Mouse (Mus musculus) embryonic facial prominence, embryonic 13.5 days (tissue): ENCODE measurements around the gene Farp1. TPM values are rescaled to one million over a fixed set of nuclear protein-coding genes. Genes with fewer than 3 reads are reported as not detected.

ENCODE experiments used
- ATAC-seq: fragments of 200-750 bp; cut with Nextera tagmentation; 2 replicates; pipeline ENCODE4 v1.8.0; 2017; ENCODE audit warnings: low read depth; ENCODE audit not compliant: insufficient number of reproducible peaks, insufficient read depth, low FRiP score, low TSS enrichment
- H3K27ac ChIP-seq: fragments of 300-500 bp; sonication (generic); 2 replicates; pipeline ENCODE4 v1.5.1; 2015; ENCODE audit warnings: moderate library complexity, mild to moderate bottlenecking, inconsistent platforms
- H3K27me3 ChIP-seq: fragments of 300-500 bp; sonication (generic); 2 replicates; pipeline ENCODE4 v1.6.1; 2015; ENCODE audit warnings: mild to moderate bottlenecking, inconsistent platforms
- H3K36me3 ChIP-seq: fragments of 300-500 bp; sonication (generic); 2 replicates; pipeline ENCODE4 v1.6.1; 2015; ENCODE audit warnings: mild to moderate bottlenecking, inconsistent platforms
- H3K4me1 ChIP-seq: fragments of 300-500 bp; sonication (generic); 2 replicates; pipeline ENCODE4 v1.6.1; 2015; ENCODE audit warnings: inconsistent platforms
- H3K4me2 ChIP-seq: fragments of 300-500 bp; sonication (generic); 2 replicates; pipeline ENCODE4 v1.6.1; 2015; ENCODE audit warnings: moderate library complexity, mild to moderate bottlenecking, inconsistent platforms
- H3K4me3 ChIP-seq: fragments of 300-500 bp; sonication (generic); 2 replicates; pipeline ENCODE4 v1.5.1; 2015; ENCODE audit warnings: mild to moderate bottlenecking, inconsistent platforms
- H3K9ac ChIP-seq: fragments of 300-500 bp; sonication (generic); 2 replicates; pipeline ENCODE4 v1.6.1; 2015; ENCODE audit warnings: mild to moderate bottlenecking, inconsistent platforms
- H3K9me3 ChIP-seq: fragments of 300-500 bp; sonication (generic); 2 replicates; pipeline ENCODE4 v1.6.1; 2016; ENCODE audit warnings: inconsistent platforms
- WGBS: fragments of 180-500 bp; shearing (Covaris S2); methylation state at CpG from one replicate; pipeline ENCODE4 v1.1.7; 2015; ENCODE audit warnings: mixed read lengths; 5-methylcytosine and 5-hydroxymethylcytosine counted together
- polyA plus RNA-seq: library from polyadenylated mRNA; unstranded; fragments of >200 nt; fragmentation: Nextera tagmentation; extraction: Ambion mirVana; gene quantifications from 2 replicates; pipeline ENCODE4 v1.2.1, GENCODE M21; 2015

The Farp1 gene
- polyA plus RNA-seq, 1 experiment from 2014 or later, result 38.7 TPM

DNA sequence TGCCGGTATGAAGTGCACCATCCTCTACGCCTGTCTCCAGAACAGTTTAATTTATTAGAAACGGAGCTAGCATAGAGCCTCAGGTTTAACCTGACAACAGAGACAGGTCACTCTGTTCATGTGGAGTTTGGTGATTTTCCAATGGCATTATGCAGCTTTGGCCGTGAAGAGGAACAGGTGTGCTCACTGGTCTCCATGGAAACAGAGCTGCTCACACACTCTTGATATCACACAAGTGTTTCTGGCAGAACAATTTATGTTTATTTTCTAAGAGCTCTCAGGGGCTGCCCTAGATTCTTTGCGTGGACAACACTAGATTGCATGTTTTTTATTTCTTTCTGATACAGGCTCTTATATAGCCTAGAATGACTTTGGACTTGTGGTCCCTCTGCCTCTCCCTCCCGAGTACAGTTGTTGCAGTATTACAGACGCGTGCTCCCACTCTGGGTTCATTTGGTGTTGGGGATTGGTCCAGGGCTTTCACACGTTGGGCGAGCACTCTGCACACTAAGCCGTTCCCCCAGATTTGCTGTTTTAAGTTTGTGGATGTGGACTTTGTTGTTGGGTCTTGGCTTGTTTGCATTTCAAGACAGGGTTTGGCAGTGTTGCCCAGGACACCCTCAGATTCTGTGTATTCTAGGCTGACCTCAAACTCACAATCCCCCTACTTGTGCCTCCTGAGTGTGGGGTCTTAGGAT, 113.2 kb downstream of the Farp1 start:
- H3K4me3 ChIP-seq, result no peak overlapping the region
- no peaks in the 10 kb centered on the region for H3K27me3 ChIP-seq
- H3K36me3 ChIP-seq, result no peaks in the 10 kb centered on the region
- H3K27ac ChIP-seq, result no peak overlapping the region
- no peak overlapping the region for H3K4me2 ChIP-seq
- no peaks in the 10 kb centered on the region for H3K9me3 ChIP-seq
- no peak overlapping the region for H3K9ac ChIP-seq
- WGBS, result 85% methylated on average over 11 of the region's 11 CpGs
- no peak for ATAC-seq
- peaks cover 68% of the 10 kb centered on the region for H3K4me1 ChIP-seq

GRCm38 (mm10) chr14:121149984-121150383, 115.0 kb downstream of the Farp1 start:
- no peak overlapping the region for H3K27ac ChIP-seq
- H3K4me3 ChIP-seq, result no peak overlapping the region
- no peaks in the 10 kb centered on the region for H3K27me3 ChIP-seq
- 46% methylated on average over 5 of the region's 5 CpGs for WGBS
- no peak overlapping the region for H3K9ac ChIP-seq
- no peaks in the 10 kb centered on the region for H3K9me3 ChIP-seq
- peaks cover 69% of the 10 kb centered on the region for H3K4me1 ChIP-seq
- no peaks in the 10 kb centered on the region for H3K36me3 ChIP-seq
- ATAC-seq, result no peak
- H3K4me2 ChIP-seq, result no peak overlapping the region

DNA sequence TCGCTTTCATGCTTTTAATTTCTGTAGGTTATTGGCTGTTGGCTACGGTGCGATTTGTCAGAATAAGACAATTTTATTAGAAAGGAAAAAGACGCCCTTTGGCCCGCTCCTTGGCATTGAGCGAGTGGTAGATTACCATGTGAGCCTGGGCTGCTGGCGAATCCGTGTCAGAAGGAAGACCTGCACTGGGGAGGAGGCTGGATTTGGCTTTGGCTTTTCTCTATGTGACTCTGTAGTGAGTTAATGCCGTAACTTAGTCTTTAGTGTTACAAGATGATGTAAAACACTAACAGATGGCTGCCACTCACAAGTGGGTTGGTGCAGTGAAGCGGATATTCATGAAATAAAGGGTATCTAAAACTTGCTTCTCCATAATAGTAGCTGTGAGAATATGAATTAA, 116.8 kb downstream of the Farp1 start:
- H3K4me3 ChIP-seq, result no peak overlapping the region
- WGBS, result 49% methylated on average over 10 of the region's 10 CpGs
- H3K9ac ChIP-seq, result no peak overlapping the region
- H3K36me3 ChIP-seq, result 0 out of 2 replicates have a peak, but pooled peaks cover 4% of the 10 kb centered on the region
- no peaks in the 10 kb centered on the region for H3K9me3 ChIP-seq
- H3K27me3 ChIP-seq, result no peaks in the 10 kb centered on the region
- H3K4me2 ChIP-seq, result no peak overlapping the region
- H3K27ac ChIP-seq, result peak overlapping the region; percentile 74
- peaks cover 54% of the 10 kb centered on the region for H3K4me1 ChIP-seq
- no peak for ATAC-seq

DNA sequence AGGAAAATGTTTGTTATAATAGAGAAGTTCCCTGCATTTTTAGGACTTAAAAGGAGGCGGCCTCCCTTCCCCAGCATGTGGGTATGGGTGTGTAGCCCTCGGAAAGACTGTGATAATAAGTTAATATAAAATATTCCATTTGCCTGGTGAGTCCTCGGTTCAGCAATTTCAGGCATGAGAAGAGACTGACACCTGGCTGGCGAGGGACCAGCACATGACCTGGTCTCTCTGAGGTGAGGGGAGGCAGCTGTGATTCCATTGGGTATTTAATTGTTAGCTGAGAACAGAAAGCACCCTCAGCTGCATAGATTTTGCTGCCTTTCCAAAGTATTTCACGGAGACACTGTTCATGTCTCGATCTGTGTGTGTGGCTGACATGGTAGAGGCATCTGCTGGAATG, 117.8 kb downstream of the Farp1 start:
- H3K9ac ChIP-seq, result no peak overlapping the region

DNA sequence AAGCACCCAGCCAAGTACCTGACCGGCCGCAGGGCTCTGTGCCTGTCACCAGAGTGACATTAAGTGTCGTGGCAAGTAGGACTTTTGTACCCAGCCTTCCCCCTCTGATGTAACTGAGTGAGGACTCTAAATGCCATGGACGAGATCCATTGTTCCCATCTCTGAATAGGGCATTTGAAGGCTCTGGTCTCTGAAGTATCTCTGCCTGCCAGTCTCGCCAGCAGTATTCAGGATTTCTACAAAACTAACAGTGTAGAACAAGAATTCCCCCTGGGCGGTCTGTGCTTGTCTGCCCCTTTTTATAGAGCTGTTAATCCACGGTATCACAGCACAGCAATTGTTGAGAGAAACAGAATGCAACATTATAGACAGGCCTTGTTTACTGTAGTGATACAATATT, 118.3 kb downstream of the Farp1 start:
- H3K9me3 ChIP-seq, result no peaks in the 10 kb centered on the region
- H3K4me3 ChIP-seq, result no peak overlapping the region
- ATAC-seq, result no peak
- 0 out of 2 replicates have a peak, but pooled peaks cover 4% of the 10 kb centered on the region for H3K36me3 ChIP-seq
- no peaks in the 10 kb centered on the region for H3K27me3 ChIP-seq
- H3K4me2 ChIP-seq, result no peak overlapping the region
- H3K9ac ChIP-seq, result no peak overlapping the region
- H3K4me1 ChIP-seq, result peaks cover 43% of the 10 kb centered on the region
- 46% methylated on average over 7 of the region's 7 CpGs for WGBS
- H3K27ac ChIP-seq, result peak overlapping the region; percentile 1; the same call in 1 of the 2 replicates

More for the DNA sequence above, 117.8 kb downstream of the Farp1 start:
- H3K4me2 ChIP-seq, result no peak overlapping the region
- 0 out of 2 replicates have a peak, but pooled peaks cover 4% of the 10 kb centered on the region for H3K36me3 ChIP-seq
- H3K9me3 ChIP-seq, result no peaks in the 10 kb centered on the region
- 61% methylated on average over 6 of the region's 6 CpGs for WGBS
- no peaks in the 10 kb centered on the region for H3K27me3 ChIP-seq
- H3K4me1 ChIP-seq, result peaks cover 47% of the 10 kb centered on the region
- H3K27ac ChIP-seq, result peak overlapping the region; percentile 1; the same call in 1 of the 2 replicates
- no peak for ATAC-seq
- H3K4me3 ChIP-seq, result no peak overlapping the region

DNA sequence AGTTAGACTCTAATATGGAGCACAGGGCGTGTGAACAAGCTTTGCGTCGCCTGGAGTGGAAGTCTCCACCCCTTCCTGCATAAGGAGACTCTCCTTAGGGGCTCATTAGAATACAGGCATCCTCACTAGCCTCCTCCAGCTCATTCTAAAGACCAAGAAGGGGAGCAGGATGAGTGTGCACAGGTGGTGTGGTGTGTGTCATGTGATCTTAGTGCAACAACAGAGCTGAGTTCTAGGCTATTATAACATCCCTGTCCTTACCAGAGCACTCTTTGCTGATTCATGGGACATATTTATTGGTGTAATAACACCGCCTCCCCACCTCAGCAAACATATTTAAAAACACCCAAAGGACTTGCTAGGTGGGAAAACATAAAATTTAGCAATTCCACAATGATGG, 120.2 kb downstream of the Farp1 start:
- Histone ChIP-seq H3K4me3 (no peak overlapping the region), H3K4me1 (peaks cover 43% of the 10 kb centered on the region), H3K4me2 (no peak overlapping the region), H3K36me3 (0 out of 2 replicates have a peak, but pooled peaks cover 4% of the 10 kb centered on the region), H3K9ac (no peak overlapping the region), H3K27me3 (no peaks in the 10 kb centered on the region), H3K27ac (no peak overlapping the region), H3K9me3 (no peaks in the 10 kb centered on the region)
- 84% methylated on average over 4 of the region's 4 CpGs for WGBS
- ATAC-seq, result no peak

- no peaks in the 10 kb centered on the region for H3K9me3 ChIP-seq
- WGBS, result 76% methylated on average over 2 of the region's 2 CpGs
Observed at GRCm38 (mm10) chr14:121158616-121159015, 123.6 kb downstream of the Farp1 start.

GRCm38 (mm10) chr14:121162822-121163221, 127.8 kb downstream of the Farp1 start:
- ATAC-seq, result no peak
- Histone ChIP-seq H3K27ac (no peak overlapping the region), H3K9ac (no peak overlapping the region), H3K9me3 (no peaks in the 10 kb centered on the region), H3K4me3 (no peak overlapping the region), H3K4me1 (peaks cover 42% of the 10 kb centered on the region), H3K4me2 (no peak overlapping the region), H3K27me3 (no peaks in the 10 kb centered on the region), H3K36me3 (no peaks in the 10 kb centered on the region)
- WGBS, result 90% methylated on average over 2 of the region's 2 CpGs

More at GRCm38 (mm10) chr14:121158616-121159015, 123.6 kb downstream of the Farp1 start:
- H3K27me3 ChIP-seq, result no peaks in the 10 kb centered on the region
- H3K36me3 ChIP-seq, result 0 out of 2 replicates have a peak, but pooled peaks cover 4% of the 10 kb centered on the region
- peaks cover 24% of the 10 kb centered on the region for H3K4me1 ChIP-seq
- ATAC-seq, result no peak
- H3K4me3 ChIP-seq, result no peak overlapping the region
- H3K9ac ChIP-seq, result no peak overlapping the region
- H3K27ac ChIP-seq, result no peak overlapping the region
- H3K4me2 ChIP-seq, result no peak overlapping the region

GRCm38 (mm10) chr14:121164866-121165265, 129.9 kb downstream of the Farp1 start:
- H3K27ac ChIP-seq, result peak overlapping the region; percentile 28; the same call in 1 of the 2 replicates
- no peak for ATAC-seq

DNA sequence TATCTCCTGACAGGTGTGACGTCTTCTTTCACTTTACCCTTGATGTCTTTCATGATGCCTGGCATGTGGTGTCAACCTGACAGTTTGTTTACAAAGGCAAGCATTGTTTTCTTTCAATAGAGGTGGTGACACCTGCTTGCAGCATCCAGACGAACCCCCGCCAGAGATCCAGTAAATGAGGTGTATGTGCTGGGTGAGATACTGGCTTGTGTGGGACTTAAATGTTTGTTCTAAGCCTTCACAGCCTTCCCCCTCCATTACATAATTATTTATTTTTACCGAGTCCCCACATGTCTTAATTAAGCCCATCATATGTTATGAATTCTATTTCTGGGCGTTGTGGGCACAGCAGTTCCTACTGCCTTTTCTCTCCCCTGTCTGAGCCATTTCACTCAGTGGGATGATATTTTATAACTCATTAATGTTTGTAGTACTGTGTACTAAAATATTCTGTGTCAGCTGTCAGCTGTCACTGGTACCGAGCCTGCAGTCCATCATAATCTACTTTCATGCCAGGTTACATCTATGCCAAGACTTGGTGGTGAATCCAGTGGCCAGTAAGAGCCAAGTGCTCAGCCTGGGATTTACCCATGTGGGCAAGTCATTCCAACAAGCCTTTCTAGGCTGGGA, 130.5 kb downstream of the Farp1 start:
- no peak overlapping the region for H3K4me3 ChIP-seq
- no peak overlapping the region for H3K4me2 ChIP-seq
- no peak overlapping the region for H3K9ac ChIP-seq
- ATAC-seq, result no peak
- WGBS, result 72% methylated on average over 6 of the region's 6 CpGs
- H3K4me1 ChIP-seq, result peaks cover 49% of the 10 kb centered on the region
- no peaks in the 10 kb centered on the region for H3K36me3 ChIP-seq
- H3K27ac ChIP-seq, result no peak overlapping the region
- H3K27me3 ChIP-seq, result no peaks in the 10 kb centered on the region
- no peaks in the 10 kb centered on the region for H3K9me3 ChIP-seq

More at GRCm38 (mm10) chr14:121164866-121165265, 129.9 kb downstream of the Farp1 start:
- no peaks in the 10 kb centered on the region for H3K36me3 ChIP-seq
- no peak overlapping the region for H3K9ac ChIP-seq
- no peaks in the 10 kb centered on the region for H3K27me3 ChIP-seq
- peaks cover 48% of the 10 kb centered on the region for H3K4me1 ChIP-seq
- H3K4me2 ChIP-seq, result no peak overlapping the region
- no peak overlapping the region for H3K4me3 ChIP-seq
- 78% methylated on average over 1 of the region's 1 CpGs for WGBS
- H3K9me3 ChIP-seq, result no peaks in the 10 kb centered on the region

GRCm38 (mm10) chr14:121166038-121166436, 131.0 kb downstream of the Farp1 start:
- Histone ChIP-seq H3K4me1 (peaks cover 52% of the 10 kb centered on the region), H3K27ac (no peak overlapping the region), H3K9ac (no peak overlapping the region), H3K27me3 (no peaks in the 10 kb centered on the region), H3K4me2 (no peak overlapping the region), H3K9me3 (no peaks in the 10 kb centered on the region), H3K36me3 (no peaks in the 10 kb centered on the region), H3K4me3 (no peak overlapping the region)
- ATAC-seq, result no peak
- WGBS, result 80% methylated on average over 7 of the region's 7 CpGs

DNA sequence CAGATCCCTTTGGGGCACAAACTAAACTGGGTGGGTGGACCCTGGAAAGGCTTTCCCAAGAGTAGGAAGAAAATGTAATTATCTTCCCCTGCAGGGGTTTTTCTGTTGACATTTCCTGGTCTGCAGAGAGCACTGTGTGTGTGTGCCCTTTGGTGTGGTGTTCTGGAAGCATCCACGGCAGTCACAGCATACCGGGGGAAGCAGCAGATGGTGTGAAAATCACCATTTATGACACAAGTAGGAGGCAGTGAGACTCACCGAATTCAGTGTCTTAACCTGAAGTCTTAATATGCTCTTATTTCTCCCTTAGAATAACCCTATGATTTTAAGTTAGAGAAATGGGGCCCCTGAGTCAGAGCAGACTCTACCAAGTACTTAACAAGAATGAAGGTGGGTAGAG, 133.7 kb downstream of the Farp1 start:
- Histone ChIP-seq H3K9ac (no peak overlapping the region), H3K27me3 (no peaks in the 10 kb centered on the region), H3K4me3 (no peak overlapping the region), H3K9me3 (no peaks in the 10 kb centered on the region), H3K4me2 (no peak overlapping the region), H3K4me1 (peaks cover 66% of the 10 kb centered on the region), H3K27ac (peak overlapping the region; percentile 51), H3K36me3 (peaks cover 2% of the 10 kb centered on the region)
- 48% methylated on average over 3 of the region's 3 CpGs for WGBS
- ATAC-seq, result no peak
